Mouse (Mus musculus): Measurements from ENCODE around the gene Eef1akmt2.

Gene Eef1akmt2

DNA sequence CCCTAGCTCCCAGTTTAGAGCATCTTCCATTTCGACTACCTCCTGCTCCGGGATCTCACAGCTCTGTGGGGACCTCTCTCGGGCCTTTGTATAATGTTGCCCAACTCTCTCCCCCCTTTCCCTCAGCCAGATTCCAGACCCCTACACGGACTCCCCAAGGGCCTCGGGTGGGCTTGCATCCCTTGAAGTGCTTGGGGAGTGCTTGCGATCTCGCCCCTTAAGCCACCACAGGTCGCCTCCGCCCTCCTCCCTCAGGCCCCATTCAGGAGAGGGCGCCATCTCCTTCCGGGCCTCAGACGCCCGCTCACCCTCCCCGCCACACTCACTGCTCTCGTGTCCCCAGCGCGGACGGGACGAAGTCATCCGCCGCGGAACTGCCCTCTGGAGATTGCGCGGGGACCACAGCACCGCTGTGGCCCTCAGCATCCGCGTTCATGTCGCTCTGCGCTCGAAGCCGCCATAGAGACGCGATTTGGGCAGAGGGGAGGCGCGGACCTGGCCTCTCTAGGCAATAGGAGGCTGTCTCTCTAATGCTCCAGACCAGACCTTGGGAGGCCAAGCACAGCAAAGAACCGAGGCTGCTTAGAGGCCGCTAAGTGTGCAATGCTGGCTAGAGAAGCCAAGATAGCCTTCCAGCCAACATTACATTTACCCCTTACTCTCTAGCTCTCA lies at the start of gene Eef1akmt2:
Gene Eef1akmt2 (minus strand): TSS at position 501 of the 672 bp plus-strand sequence.
- peak; percentile 79 for DNase-seq (ENCODE audit: low spot score)

DNA sequence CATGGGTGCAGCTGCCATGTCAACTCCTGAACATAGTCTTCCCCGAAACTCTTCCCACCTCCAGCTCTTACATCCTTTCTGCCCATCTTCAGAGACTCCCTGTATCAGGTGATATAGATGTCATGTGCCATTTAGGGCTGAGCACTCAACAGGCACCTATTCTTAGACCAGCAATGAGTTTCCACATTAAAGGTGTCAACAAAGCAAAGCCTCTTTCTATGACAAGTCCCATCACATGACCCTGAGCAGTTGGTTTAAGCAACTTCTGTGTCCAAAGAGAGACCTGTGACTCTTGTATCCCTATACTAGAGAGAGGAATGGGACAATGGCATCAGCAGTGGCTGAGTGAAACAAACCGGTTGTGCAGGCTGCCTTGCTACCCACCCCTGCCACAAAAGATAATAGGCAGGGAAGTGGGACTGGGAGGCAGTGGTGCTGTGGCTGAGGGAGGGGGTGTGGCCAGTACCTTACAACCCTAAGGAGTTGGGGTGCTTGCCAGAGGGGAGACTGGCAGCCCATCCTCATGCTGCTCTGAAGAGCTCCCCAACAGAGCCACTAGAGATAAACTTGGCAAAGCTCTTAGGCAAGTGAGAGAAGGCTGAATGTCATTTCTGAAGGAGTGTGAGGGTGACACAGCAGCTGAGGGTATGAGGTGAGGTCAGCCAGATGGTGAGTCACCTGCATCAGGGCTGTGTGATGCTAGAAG lies 48.5 kb upstream of the Eef1akmt2 start:
- DNase-seq (ENCODE audit: low spot score), result peak; percentile 32

DNA sequence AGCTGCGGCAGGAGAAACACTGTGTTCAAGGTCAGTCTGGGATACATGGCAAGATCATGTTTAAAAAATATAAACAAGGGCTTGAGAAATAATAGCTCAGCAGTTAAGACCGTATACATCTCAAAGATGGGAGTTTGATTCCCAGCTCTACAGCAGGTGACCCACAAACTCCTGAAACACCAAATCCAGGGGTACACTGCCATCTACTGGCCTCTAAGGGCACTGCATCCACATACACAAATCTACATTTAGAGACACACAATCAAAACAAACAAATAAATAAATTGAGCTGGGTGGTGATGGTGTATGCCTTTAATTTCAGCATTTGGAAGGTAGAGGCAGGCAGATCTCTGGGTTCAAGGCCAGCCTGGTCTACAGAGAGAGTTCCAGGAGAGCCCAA lies 45.8 kb upstream of the Eef1akmt2 start:
- peak; percentile 43 for DNase-seq (ENCODE audit: low spot score)

DNA sequence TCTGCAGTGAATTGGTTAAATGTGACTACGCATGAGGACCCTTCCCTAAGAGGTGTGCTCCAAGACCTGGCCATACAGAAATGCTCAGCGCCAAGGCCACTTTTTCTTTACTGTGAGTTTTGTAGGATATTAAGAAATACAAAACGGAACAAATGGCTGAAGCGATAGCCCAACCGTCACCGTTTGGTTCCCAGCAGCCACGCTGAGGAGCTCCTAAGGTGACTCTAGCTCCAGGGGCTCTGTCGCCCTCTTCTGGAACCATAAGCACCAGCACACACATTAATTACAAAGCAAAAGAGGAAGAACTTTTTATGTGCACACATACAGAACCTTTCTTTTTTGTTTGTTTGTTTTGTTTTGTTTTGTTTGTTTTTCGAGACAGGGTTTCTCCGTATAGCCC lies 44.8 kb upstream of the Eef1akmt2 start:
- peak; percentile 20 for DNase-seq (ENCODE audit: low spot score)

DNA sequence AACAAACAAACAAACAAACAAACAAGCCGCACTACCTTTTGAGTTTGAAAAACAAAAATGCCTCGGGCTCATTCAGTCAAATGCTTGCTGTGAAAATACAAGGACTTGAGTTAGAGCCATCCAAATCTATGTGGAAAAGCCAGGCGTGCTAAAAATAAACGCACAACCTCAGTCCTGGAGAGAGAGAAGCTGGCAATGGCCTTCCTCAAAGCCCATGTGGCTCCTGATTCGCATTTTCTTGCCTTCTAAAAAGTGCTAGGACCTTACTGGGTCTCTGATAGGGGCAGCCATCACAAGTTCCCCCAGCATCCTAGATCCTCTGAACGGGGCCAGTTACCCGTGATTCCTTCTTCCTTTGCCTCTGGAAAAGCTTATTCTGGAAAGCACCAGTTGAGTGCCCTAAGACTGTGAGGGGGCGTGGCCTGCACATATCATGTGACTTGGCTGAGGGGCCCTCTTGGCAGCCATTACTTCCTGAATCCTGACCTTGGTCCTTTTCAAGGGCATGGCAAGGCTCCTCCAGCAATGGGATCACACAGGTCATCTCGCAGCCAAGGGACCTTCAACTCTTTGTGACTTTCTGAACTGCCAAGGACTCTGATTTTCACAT lies 43.8 kb upstream of the Eef1akmt2 start:
- DNase-seq (ENCODE audit: low spot score), result peak; percentile 66

DNA sequence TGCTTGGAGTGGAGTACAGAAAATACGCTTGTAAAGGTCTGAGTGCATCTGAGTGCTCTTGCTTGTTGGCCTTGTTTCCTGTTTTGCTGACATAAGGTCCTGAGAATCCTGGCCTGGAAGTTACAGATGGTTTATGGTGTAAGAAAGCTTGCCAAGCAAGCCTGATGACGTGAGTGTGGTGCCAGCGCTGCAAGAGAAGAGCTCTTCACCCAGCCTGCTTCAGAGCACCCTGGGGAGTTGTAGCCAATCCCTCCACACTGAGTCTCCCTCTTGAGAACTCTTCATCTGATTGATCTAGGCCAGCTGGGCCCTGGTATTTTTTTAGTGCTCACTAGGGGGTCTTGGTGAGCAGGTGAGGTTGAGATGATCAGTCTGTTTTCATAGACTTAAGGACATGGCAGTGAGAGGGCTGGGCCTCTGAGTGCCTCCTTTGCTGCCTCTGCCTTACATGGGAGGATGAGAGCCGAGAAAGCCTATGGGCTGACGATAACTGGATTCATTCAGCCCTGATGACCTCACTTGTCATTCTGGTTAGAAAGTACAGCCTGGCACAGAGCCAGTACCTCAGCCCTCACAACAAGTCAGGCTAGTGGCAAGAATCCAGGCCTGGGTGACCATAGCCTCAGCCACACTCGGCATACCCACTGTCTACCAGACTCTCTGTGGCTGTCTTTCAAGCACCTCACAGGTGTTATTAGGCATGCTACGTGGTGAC lies 42.5 kb upstream of the Eef1akmt2 start:
- peak; percentile 52 for DNase-seq (ENCODE audit: low spot score)

DNA sequence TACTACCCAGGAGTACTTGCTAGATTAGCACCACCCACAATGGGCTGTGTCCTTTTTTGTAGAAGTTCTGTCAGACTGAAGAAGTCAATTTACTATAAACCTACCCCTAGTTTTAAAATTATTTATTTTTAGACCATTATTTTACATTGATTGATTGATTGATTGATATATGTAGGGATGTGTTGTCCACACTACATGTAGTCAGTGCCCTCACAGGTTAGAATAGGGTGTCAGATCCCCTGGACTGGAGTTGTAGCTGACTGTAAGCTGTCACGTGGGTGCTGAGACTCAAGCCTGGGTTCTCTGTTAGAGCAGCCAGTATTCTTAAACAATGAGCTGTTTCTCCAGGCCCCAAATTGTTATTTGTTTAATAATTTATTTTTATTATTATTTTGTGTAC lies 40.9 kb upstream of the Eef1akmt2 start:
- DNase-seq (ENCODE audit: low spot score), result peak; percentile 1

DNA sequence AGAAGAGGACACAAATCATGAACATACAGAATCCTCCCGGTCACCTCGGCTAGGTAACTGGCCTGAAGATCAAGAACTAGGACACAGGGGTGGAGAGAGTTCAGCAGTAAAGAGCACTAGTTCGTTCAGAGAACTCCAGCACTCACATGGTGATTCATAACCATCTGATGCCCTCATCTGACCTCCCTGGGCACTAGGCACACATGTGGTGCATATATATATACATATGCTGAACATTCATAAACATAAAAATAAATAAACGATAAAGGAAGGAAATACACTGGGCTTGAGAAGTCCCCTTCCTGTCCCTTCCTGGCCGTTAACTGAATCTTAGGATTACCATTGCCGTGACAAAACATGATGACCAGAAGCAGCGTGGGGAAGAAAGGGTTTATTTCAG lies 40.3 kb upstream of the Eef1akmt2 start:
- peak; percentile 0 for DNase-seq (ENCODE audit: low spot score)

DNA sequence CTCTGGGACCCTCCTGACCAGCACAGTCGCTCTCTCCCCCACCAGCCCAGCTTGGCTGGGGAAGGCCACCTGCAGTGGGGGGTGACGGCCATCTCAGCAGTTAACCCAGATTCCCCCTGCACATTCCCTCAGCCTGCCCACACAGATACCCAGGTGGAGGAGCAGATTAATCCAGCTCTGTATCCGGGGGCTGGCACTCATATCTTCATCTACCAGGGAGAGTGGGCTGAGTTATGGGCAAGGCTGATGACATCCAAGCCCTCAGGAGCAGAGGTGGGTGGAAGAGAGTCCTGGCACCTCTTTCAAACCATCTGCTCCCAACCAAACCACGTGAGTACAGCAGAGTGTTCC lies 39.8 kb upstream of the Eef1akmt2 start:
- peak; percentile 29 for DNase-seq (ENCODE audit: low spot score)

DNA sequence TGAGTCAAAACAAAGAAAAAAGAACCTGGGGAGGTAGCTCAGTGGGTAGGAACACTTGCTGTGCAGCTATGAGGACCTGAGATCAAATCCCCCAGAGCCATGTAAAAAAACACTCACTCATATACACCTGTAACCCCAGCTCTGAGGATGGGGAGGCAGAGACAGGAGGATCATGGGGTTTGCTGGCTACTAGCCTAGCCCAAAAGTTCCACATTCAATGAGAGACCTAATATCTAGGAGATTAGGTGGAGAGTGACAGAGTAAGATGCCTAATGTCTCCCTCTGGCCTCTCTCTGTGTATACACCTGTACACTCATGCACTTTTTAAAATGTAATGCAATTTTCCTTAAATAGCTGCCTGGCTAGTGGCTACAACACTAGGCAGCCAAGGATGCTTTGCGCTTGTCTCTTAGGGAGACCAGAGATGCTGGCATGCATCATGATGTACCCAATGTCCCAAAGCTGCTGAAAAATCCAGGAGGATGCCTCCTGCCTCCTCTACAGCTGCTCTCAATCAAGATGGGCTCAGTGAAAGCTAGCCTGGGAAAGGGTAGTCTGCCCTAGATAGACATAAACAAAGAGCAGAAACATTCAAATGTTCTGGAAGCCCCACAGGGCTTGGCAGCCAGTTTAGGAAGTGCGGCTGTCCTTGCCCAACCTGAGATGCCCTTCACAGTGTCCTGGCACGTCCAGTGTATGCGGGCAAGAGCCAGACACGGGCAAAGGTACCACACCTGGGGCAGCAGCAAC lies 39.3 kb upstream of the Eef1akmt2 start:
- no peak for DNase-seq (ENCODE audit: low spot score)

DNA sequence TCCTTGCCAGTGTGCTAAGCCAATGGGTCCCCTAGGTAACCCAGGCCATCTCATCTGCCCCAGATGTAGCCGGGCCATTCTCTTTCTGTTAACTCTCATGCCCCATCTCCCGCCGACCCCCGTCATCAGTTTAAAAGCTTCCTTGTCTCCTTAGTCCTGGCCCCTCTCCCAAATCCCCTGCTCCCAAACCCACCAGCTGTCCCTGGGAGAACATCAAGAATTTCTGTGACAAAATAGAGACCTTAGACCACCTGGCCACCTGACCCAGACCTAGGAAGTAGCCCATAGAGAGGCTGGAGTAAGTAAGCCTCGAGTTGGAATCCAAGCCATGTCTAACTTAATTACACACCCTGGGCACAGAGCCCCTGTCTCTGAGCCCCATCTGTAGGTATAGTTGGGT lies 37.7 kb upstream of the Eef1akmt2 start:
- DNase-seq (ENCODE audit: low spot score), result peak; percentile 33

DNA sequence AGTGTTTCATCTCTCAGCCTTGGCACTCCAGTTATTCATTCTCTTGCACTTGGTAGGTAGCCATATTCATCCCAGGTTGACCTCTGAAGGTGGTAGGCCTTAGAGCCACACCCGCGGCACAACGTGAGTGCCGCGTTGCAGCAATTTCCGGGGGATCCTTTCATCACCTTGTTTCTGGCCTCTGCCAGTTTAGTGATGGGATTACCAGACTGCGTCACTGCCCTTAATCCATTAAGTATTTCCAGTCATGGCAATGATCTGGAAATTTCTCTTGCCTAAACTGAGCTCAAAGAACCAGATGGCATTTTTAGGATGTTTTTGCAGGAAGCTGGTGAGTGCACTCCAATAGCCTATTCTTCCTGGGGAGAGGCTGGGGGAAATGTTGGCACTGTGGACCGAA lies 37.2 kb upstream of the Eef1akmt2 start:
- DNase-seq (ENCODE audit: low spot score), result peak; percentile 19

DNA sequence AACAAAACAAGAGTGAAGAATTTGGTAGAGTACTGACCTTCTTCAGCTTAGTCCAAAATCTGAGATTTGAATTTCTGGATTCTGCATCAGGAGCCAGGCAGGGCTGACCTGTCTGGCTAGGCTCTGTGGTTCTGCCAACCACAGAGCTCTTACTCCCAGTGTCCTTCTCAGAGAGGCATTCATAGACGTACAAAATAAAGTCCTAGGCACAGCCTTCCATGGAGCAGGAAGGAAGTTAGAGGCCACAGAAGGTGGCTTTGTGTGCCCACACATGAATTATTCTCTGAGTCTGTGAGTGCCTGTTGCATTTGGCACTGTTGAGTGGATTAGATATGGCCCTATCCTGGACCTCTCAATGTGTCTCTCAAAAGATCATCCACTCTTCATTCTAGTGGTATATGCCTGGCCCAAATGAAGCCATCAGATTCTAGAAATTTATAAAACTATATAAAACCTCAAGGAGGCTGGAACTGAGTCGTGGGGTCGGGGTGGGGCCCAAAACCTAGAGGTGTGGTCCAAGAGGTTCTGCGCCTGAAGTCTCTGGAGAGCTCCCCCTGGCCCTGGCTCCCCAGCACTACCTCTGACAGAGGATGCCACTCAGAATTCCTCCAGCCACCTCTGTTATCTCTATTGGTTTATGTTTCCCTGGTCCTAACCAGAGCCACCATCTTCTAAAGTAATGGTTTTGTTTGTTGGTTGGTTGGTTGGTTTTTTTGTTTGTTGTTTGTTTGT lies 36.2 kb upstream of the Eef1akmt2 start:
- peak; percentile 17 for DNase-seq (ENCODE audit: low spot score)

DNA sequence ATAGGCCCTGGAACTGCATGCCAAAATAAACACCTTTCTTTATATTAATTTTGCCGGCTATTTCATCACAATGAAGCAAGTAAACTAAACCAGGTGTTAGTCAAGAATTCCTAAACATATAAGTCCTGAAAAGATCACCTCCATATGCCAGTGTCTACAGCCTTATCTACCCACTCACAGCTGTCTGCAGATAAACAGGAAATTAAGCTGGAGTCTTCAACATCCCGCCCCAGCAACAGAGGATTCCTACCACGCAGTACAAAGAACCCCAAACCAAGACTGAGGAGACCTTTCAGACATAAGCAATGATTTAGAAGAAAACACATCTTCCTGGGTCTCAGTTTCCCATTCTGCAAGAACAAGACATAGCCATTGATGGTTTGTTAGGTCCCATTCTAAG lies 35.6 kb upstream of the Eef1akmt2 start:
- DNase-seq (ENCODE audit: low spot score), result no peak

DNA sequence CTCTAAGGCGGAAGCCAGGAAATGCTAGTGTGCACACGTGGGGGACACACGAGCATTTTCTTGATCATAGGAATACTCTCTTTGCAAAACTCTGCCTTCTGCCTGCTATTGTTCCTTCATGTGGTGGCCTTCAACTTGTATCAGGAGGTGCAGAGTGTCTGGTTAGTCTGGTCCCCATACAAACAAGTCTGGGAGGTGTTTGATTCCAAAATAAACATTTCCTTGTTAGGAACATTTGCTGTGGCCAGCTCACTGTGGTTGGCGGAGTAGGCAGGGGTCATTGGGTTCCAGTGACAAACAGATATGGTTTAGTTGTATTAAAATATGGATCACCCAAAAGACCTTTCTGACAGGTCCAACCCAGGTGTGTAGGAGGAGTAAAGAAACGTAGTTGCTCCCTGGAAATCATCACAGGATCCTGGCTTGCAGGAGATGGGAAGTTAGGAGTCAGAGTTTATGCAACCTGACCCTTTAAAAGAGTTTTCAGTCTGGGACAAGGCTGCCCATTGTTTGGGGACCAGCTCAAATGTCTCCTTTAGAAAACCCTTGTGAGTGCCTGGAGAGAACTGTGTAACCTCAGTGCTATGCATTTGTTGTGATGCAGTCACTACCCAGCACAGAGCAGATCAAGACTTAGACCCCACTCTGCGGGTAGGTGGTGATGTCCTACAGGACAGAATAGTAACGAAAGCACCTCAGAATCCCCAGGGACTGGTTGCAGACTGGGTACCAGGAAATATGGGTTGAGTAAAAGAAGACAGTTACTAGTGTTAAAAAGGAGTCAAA lies 34.7 kb upstream of the Eef1akmt2 start:
- no peak for DNase-seq (ENCODE audit: low spot score)

DNA sequence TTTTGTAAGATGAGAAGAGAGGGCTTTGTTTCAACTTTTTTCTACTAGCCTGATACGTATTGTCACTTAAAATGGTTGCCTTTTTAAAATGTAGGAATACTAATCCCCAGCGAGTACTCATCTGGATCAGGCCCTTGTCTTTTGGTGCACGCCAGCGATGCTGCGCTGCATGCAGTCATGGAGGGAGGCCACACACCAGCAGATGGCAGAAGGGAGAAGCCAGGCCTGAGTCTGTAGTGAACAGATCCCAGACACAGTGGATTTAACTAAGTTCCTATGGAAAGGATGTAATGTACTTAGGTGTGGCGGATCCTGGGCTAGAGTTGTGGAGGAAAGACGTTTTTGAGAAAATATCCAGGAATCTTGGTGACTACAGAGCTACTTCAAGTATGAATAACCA lies 31.6 kb upstream of the Eef1akmt2 start:
- DNase-seq (ENCODE audit: low spot score), result no peak

DNA sequence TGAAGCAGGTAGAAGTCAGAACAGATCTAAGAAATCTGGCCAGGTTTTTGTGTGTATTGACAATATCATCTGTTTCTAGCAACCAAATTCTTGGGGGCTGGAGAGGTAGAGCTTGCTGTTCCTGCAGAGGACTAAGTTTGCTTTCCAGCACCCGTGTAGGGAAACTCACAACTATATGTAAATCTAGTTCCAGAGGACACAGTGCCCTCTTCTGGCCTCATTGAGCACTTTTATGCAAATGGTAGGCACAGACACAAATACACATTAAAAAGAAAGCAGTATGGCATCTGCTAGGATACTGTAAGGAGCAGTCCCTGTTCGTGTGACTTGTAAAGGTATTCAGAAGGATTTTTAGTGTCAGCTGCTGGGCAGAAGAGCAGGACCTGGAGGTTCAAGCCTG lies 29.9 kb upstream of the Eef1akmt2 start:
- no peak for DNase-seq (ENCODE audit: low spot score)

DNA sequence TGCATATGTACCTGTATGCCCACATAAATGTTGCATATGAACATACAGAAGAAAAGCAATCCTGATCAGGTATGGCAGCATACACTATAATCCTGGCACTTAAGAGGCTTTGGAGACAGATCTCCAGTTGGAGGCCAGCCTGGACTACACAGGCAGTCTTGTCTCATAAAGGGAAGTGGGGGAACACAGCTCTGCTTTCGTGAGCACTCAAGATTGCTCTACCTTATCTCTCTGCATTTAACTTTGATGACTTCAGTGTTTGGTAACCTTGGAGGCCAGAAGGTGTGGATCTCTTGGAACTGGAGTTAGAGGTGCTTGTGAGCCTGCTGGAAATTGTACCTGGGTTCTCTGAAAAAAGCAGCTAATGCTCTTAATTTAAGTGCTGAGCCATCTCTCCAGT lies 27.8 kb upstream of the Eef1akmt2 start:
- no peak for DNase-seq (ENCODE audit: low spot score)

DNA sequence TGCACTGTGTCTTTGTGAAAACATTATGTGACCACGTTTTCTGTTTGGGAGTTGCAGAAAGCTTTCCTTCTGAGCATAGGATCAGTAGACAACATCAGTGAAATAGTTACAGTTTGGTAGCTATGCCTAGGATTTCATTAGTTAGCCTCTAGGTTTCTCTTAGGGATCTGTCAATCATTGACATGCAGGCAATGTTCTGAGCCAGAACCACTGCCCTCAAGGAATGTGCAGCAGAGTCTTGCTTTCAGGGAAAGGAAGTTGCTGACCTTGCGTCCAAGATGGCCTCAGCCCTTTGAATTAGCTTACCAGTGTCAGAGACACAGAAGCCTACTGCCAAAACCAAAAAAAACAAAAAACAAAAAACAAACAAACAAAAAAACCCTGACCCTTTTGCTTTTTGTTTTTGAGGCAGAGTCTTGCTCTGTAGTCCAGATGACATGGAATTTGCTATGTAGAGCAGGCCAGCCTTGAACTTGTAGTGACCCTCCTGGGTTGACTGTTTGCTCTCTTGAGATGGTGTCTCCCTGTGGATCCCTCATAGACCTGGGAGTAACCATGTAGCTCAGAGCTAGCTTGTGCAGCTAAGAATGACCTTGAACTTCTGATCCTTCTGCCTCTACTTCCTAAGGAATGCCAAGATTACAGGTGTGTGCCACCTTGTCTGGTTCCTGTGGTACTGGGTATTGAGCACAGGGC lies 23.1 kb upstream of the Eef1akmt2 start:
- no peak for DNase-seq (ENCODE audit: low spot score)

DNA sequence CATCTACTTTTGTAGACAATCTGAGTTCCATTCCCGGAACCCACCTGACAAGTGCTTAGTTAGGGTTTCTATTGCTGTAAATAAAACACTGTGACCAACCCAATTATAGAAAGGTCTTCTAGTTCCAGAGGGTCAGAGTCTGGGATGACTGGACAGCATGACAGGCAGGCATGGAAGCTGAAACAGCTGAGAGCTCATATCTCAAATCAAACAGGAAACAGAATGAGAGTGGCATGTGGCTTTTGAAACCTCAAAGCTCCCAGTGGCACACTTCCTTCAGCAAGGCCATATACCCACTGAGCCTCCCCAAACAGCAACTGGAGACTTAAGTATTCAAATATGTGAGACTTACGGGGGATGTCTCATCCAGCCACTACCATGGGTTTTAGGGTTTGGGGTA lies 20.6 kb upstream of the Eef1akmt2 start:
- no peak for DNase-seq (ENCODE audit: low spot score)

Measured in testis, postnatal 10 days (tissue).